8 mouse cellular contexts compared by ENCODE assay signal in genomic region chr9:123156910-123157361, GRCm38 (mm10). TPM values are rescaled to one million over a fixed set of nuclear protein-coding genes. Genes with fewer than 3 reads are reported as not detected.
DNase-seq lines count a peak whose midpoint lies in the region; ATAC-seq and TF ChIP-seq lines count a peak whose summit lies in the region.

No protein-coding gene starts in this region.

- WGBS in embryonic facial prominence, embryonic 10.5 days, result 28% methylated on average over 30 of the region's 30 CpGs
- 17% methylated on average over 30 of the region's 30 CpGs for WGBS in heart, embryonic 10.5 days
- WGBS in kidney, adult 2 months, result 39% methylated on average over 30 of the region's 30 CpGs
- WGBS in liver, embryonic 14.5 days (ENCODE audit: insufficient replicate concordance), result 42% methylated on average over 30 of the region's 30 CpGs
- WGBS in neural tube, embryonic 11.5 days, result 35% methylated on average over 30 of the region's 30 CpGs
- WGBS in thymus, adult 2 months, result 93% methylated on average over 30 of the region's 30 CpGs

- no peak for TF ChIP-seq EP300 in liver, embryonic 14.5 days (IDR thresholded peaks at IDR 0.05; ENCODE audit: low read depth)

- DNase-seq in cerebellum, adult 18-20 months, result peak; percentile 10 to 18
- DNase-seq in cerebellum, adult 8-10 months, result no peak
- DNase-seq in embryonic facial prominence, embryonic 10.5 days (ENCODE audit: low spot score), result peak; percentile 27
- peak; percentile 81 for DNase-seq in heart, embryonic 10.5 days (ENCODE audit: low spot score)
- peak; percentile 67 for DNase-seq in kidney, adult 2 months
- no peak for DNase-seq in liver, embryonic 14.5 days (ENCODE audit: low read depth in 3 of 3, low spot score in 3 of 3)
- DNase-seq in neural tube, embryonic 11.5 days (ENCODE audit: low spot score), result peak; percentile 38
- DNase-seq in thymus, adult 2 months, result peak; percentile 58

- H3K9me3 ChIP-seq in embryonic facial prominence, embryonic 10.5 days, result no peaks in the 10 kb centered on the region
- H3K9me3 ChIP-seq in heart, embryonic 10.5 days, result no peaks in the 10 kb centered on the region
- no peaks in the 10 kb centered on the region for H3K9me3 ChIP-seq in liver, embryonic 14.5 days (ENCODE audit: control insufficient read depth, low read length)
- no peaks in the 10 kb centered on the region for H3K9me3 ChIP-seq in neural tube, embryonic 11.5 days (ENCODE audit: control insufficient read depth, low read length)

- no peaks in the 10 kb centered on the region for H3K36me3 ChIP-seq in embryonic facial prominence, embryonic 10.5 days (replicated peaks)
- no peaks in the 10 kb centered on the region for H3K36me3 ChIP-seq in heart, embryonic 10.5 days
- H3K36me3 ChIP-seq in kidney, adult 2 months (ENCODE audit: control insufficient read depth, insufficient read depth, low read length), result no peaks in the 10 kb centered on the region
- no peaks in the 10 kb centered on the region for H3K36me3 ChIP-seq in liver, embryonic 14.5 days (replicated peaks; ENCODE audit: control insufficient read depth, insufficient read depth, low read depth)
- H3K36me3 ChIP-seq in neural tube, embryonic 11.5 days (ENCODE audit: control insufficient read depth, insufficient read depth, low read length), result no peaks in the 10 kb centered on the region
- H3K36me3 ChIP-seq in thymus, adult 2 months (ENCODE audit: control insufficient read depth, insufficient read depth, low read length), result no peaks in the 10 kb centered on the region

- H3K9ac ChIP-seq in liver, embryonic 14.5 days (replicated peaks), result no peak overlapping the region
- no peak overlapping the region; the same call in 1 of the 2 replicates for H3K9ac ChIP-seq in neural tube, embryonic 11.5 days (ENCODE audit: low read length)

- ATAC-seq in liver, embryonic 14.5 days (ENCODE audit: insufficient read depth), result peak; percentile 44; the same call in 1 of the 2 replicates
- ATAC-seq in neural tube, embryonic 11.5 days (ENCODE audit: insufficient read depth, low FRiP score, low TSS enrichment), result peak; percentile 48; the same call in 1 of the 2 replicates

- TF ChIP-seq CTCF in kidney, adult 2 months (conservative IDR thresholded peaks at IDR 0.05; ENCODE audit: insufficient read depth, insufficient read length, low read depth, low read length), result no peak
- no peak for TF ChIP-seq CTCF in liver, embryonic 14.5 days (IDR thresholded peaks at IDR 0.05; ENCODE audit: low read depth)
- TF ChIP-seq CTCF in thymus, adult 2 months (IDR thresholded peaks at IDR 0.05; ENCODE audit: borderline replicate concordance, control insufficient read depth, extremely low read depth, insufficient read depth, low read length, poor library complexity), result no peak

- peaks cover 12% of the 10 kb centered on the region for H3K27me3 ChIP-seq in embryonic facial prominence, embryonic 10.5 days (replicated peaks; ENCODE audit: low read depth, poor library complexity, severe bottlenecking)
- peaks cover 9% of the 10 kb centered on the region for H3K27me3 ChIP-seq in heart, embryonic 10.5 days (ENCODE audit: insufficient read depth, poor library complexity, severe bottlenecking)
- no peaks in the 10 kb centered on the region for H3K27me3 ChIP-seq in kidney, adult 2 months (replicated peaks; ENCODE audit: control insufficient read depth, insufficient read depth, low read length)
- H3K27me3 ChIP-seq in liver, embryonic 14.5 days (ENCODE audit: control insufficient read depth, insufficient read depth, low read length), result no peaks in the 10 kb centered on the region
- H3K27me3 ChIP-seq in neural tube, embryonic 11.5 days (ENCODE audit: control insufficient read depth, insufficient read depth, low read length), result no peaks in the 10 kb centered on the region
- no peaks in the 10 kb centered on the region for H3K27me3 ChIP-seq in thymus, adult 2 months (ENCODE audit: control insufficient read depth, insufficient read depth, low read length)

- H3K4me2 ChIP-seq in liver, embryonic 14.5 days (ENCODE audit: low read depth), result peak overlapping the region; percentile 29; the same call in 1 of the 2 replicates
- H3K4me2 ChIP-seq in neural tube, embryonic 11.5 days (ENCODE audit: low read depth), result peak overlapping the region; percentile 20

- TF ChIP-seq POLR2A in kidney, adult 2 months (IDR thresholded peaks at IDR 0.05; ENCODE audit: low read depth, low read length), result no peak
- no peak for TF ChIP-seq POLR2A in thymus, adult 2 months (IDR thresholded peaks at IDR 0.05; ENCODE audit: control insufficient read depth, extremely low read depth, insufficient read depth, low read length, poor library complexity)

- 0 out of 2 replicates have a peak overlapping the region, but pooled peaks have one; percentile 30 for H3K27ac ChIP-seq in embryonic facial prominence, embryonic 10.5 days (replicated peaks)
- no peak overlapping the region for H3K27ac ChIP-seq in heart, embryonic 10.5 days
- no peak overlapping the region for H3K27ac ChIP-seq in kidney, adult 2 months (ENCODE audit: insufficient read depth, low read depth, low read length)
- H3K27ac ChIP-seq in liver, embryonic 14.5 days, result no peak overlapping the region
- no peak overlapping the region for H3K27ac ChIP-seq in neural tube, embryonic 11.5 days (ENCODE audit: low read depth, low read length)
- no peak overlapping the region for H3K27ac ChIP-seq in thymus, adult 2 months (ENCODE audit: control insufficient read depth, insufficient read depth, low read length)

- peak overlapping the region; percentile 38 for H3K4me3 ChIP-seq in embryonic facial prominence, embryonic 10.5 days
- H3K4me3 ChIP-seq in heart, embryonic 10.5 days, result peak overlapping the region; percentile 42
- H3K4me3 ChIP-seq in kidney, adult 2 months (ENCODE audit: insufficient read depth, low read depth, low read length), result no peak overlapping the region
- H3K4me3 ChIP-seq in liver, embryonic 14.5 days (ENCODE audit: insufficient read depth in 1 of 2, low read depth in 2 of 2, low read length in 2 of 2), result no peak overlapping the region
- peak overlapping the region; percentile 6; the same call in 1 of the 2 replicates for H3K4me3 ChIP-seq in neural tube, embryonic 11.5 days (ENCODE audit: low read depth, low read length)
- H3K4me3 ChIP-seq in thymus, adult 2 months (ENCODE audit: control insufficient read depth, insufficient read depth, low read length), result no peak overlapping the region

- H3K4me1 ChIP-seq in embryonic facial prominence, embryonic 10.5 days, result peaks cover 12% of the 10 kb centered on the region
- 0 out of 2 replicates have a peak, but pooled peaks cover 8% of the 10 kb centered on the region for H3K4me1 ChIP-seq in heart, embryonic 10.5 days
- H3K4me1 ChIP-seq in kidney, adult 2 months (ENCODE audit: control insufficient read depth, insufficient read depth, low read length), result no peaks in the 10 kb centered on the region
- peaks cover 0 to 2% of the 10 kb centered on the region in 2 experiments; a peak in 2 of 4 replicates for H3K4me1 ChIP-seq in liver, embryonic 14.5 days (replicated peaks; ENCODE audit: control insufficient read depth in 2 of 2, insufficient read depth in 2 of 2, low read length in 1 of 2)
- H3K4me1 ChIP-seq in neural tube, embryonic 11.5 days (ENCODE audit: control insufficient read depth, insufficient read depth, low read length), result no peaks in the 10 kb centered on the region
- peaks cover 5% of the 10 kb centered on the region for H3K4me1 ChIP-seq in thymus, adult 2 months (replicated peaks; ENCODE audit: control insufficient read depth, insufficient read depth, low read length)

RNA-seq across cellular contexts. Expression of gene Clec3b, which starts 6.2 kb away (rescaled TPM):
- 0.15 TPM in 1 of 2 replicates, not detected in the other for polyA plus RNA-seq in embryonic facial prominence, embryonic 10.5 days (2016; fragmentation: Nextera tagmentation; extraction: Ambion mirVana)
- not detected in 2 replicates for polyA plus RNA-seq in heart, embryonic 10.5 days (2016; fragmentation: Nextera tagmentation; extraction: Ambion mirVana)
- 16.2 and 24.9 TPM in 2 replicates for polyA plus RNA-seq in kidney, adult 2 months (2012; rRNA removed)
- polyA plus RNA-seq in liver, embryonic 14.5 days (2012; rRNA removed), result 0.22 TPM in 1 of 2 replicates, not detected in the other
- polyA plus RNA-seq in liver, embryonic 14.5 days (2014; fragmentation: Nextera tagmentation; extraction: Ambion mirVana), result not detected in 2 replicates
- not detected in 2 replicates for polyA plus RNA-seq in neural tube, embryonic 11.5 days (2014; fragmentation: Nextera tagmentation; extraction: Ambion mirVana)
- polyA plus RNA-seq in thymus, adult 2 months (2012; rRNA removed), result 19.2 and 20.0 TPM in 2 replicates

RNA-seq across cellular contexts. Expression of gene Exosc7, which starts 43.9 kb away (rescaled TPM):
- polyA plus RNA-seq in embryonic facial prominence, embryonic 10.5 days (2016; fragmentation: Nextera tagmentation; extraction: Ambion mirVana), result 129 and 143 TPM in 2 replicates
- polyA plus RNA-seq in heart, embryonic 10.5 days (2016; fragmentation: Nextera tagmentation; extraction: Ambion mirVana), result 102 and 138 TPM in 2 replicates
- 34.9 and 44.3 TPM in 2 replicates for polyA plus RNA-seq in kidney, adult 2 months (2012; rRNA removed)
- 47.9 and 77.4 TPM in 2 replicates for polyA plus RNA-seq in liver, embryonic 14.5 days (2012; rRNA removed)
- polyA plus RNA-seq in liver, embryonic 14.5 days (2014; fragmentation: Nextera tagmentation; extraction: Ambion mirVana), result 84.1 and 85.7 TPM in 2 replicates
- 101 and 110 TPM in 2 replicates for polyA plus RNA-seq in neural tube, embryonic 11.5 days (2014; fragmentation: Nextera tagmentation; extraction: Ambion mirVana)
- 40.4 and 41.3 TPM in 2 replicates for polyA plus RNA-seq in thymus, adult 2 months (2012; rRNA removed)

RNA-seq across cellular contexts. Expression of gene Zdhhc3, which starts 43.9 kb away (rescaled TPM):
- 73.1 and 77.9 TPM in 2 replicates for polyA plus RNA-seq in embryonic facial prominence, embryonic 10.5 days (2016; fragmentation: Nextera tagmentation; extraction: Ambion mirVana)
- polyA plus RNA-seq in heart, embryonic 10.5 days (2016; fragmentation: Nextera tagmentation; extraction: Ambion mirVana), result 63.7 and 63.9 TPM in 2 replicates
- polyA plus RNA-seq in kidney, adult 2 months (2012; rRNA removed), result 97.4 and 141 TPM in 2 replicates
- polyA plus RNA-seq in liver, embryonic 14.5 days (2012; rRNA removed), result 11.2 and 18.3 TPM in 2 replicates
- polyA plus RNA-seq in liver, embryonic 14.5 days (2014; fragmentation: Nextera tagmentation; extraction: Ambion mirVana), result 21.9 and 24.2 TPM in 2 replicates
- polyA plus RNA-seq in neural tube, embryonic 11.5 days (2014; fragmentation: Nextera tagmentation; extraction: Ambion mirVana), result 60.5 and 66.4 TPM in 2 replicates
- 173 and 229 TPM in 2 replicates for polyA plus RNA-seq in thymus, adult 2 months (2012; rRNA removed)

RNA-seq across cellular contexts. Expression of gene Cdcp1, which starts 58.9 kb away (rescaled TPM):
- 5.5 and 6.0 TPM in 2 replicates for polyA plus RNA-seq in embryonic facial prominence, embryonic 10.5 days (2016; fragmentation: Nextera tagmentation; extraction: Ambion mirVana)
- 0.74 and 3.0 TPM in 2 replicates for polyA plus RNA-seq in heart, embryonic 10.5 days (2016; fragmentation: Nextera tagmentation; extraction: Ambion mirVana)
- polyA plus RNA-seq in kidney, adult 2 months (2012; rRNA removed), result 17.9 and 22.4 TPM in 2 replicates
- polyA plus RNA-seq in liver, embryonic 14.5 days (2012; rRNA removed), result 0.27 and 0.38 TPM in 2 replicates
- polyA plus RNA-seq in liver, embryonic 14.5 days (2014; fragmentation: Nextera tagmentation; extraction: Ambion mirVana), result 0.15 and 0.35 TPM in 2 replicates
- polyA plus RNA-seq in neural tube, embryonic 11.5 days (2014; fragmentation: Nextera tagmentation; extraction: Ambion mirVana), result 0.58 and 0.89 TPM in 2 replicates
- 8.3 and 10.3 TPM in 2 replicates for polyA plus RNA-seq in thymus, adult 2 months (2012; rRNA removed)

Comparison
In these comparisons a context has a peak if more than half of its experiments do, and no peak if none do; other contexts are left out.
1. DNase-seq: peak in cerebellum, adult 18-20 months (2 of 2), embryonic facial prominence, embryonic 10.5 days (single experiment), heart, embryonic 10.5 days (single experiment), kidney, adult 2 months (single experiment), neural tube, embryonic 11.5 days (single experiment) and thymus, adult 2 months (single experiment); none in cerebellum, adult 8-10 months (single experiment) and liver, embryonic 14.5 days (0 of 3).
2. H3K4me3 ChIP-seq: peak in embryonic facial prominence, embryonic 10.5 days (single experiment), heart, embryonic 10.5 days (single experiment) and neural tube, embryonic 11.5 days (single experiment); none in kidney, adult 2 months (single experiment), liver, embryonic 14.5 days (0 of 2) and thymus, adult 2 months (single experiment).
3. RNA of gene Clec3b, which starts 6.2 kb away (polyA plus RNA-seq): 19.2 to 20.0 TPM in thymus, adult 2 months and 16.2 to 24.9 TPM in kidney, adult 2 months; 0.22 TPM in liver, embryonic 14.5 days, 0.15 TPM in embryonic facial prominence, embryonic 10.5 days, not detected in heart, embryonic 10.5 days and not detected in neural tube, embryonic 11.5 days; every median in the first group is over 10 times any median in the second.